Mouse (Mus musculus): ENCODE results near the gene Mtg2. TPM values are rescaled to one million over a fixed set of nuclear protein-coding genes. Genes with fewer than 3 reads are reported as not detected.

Mtg2 gene
- total RNA-seq, 2 experiments from 2014 or later: 16.2 to 17.5 TPM

- no peak for DNase-seq (ENCODE audit: extremely low spot score in 1 of 2, low spot score in 2 of 2)
- intact Hi-C loops (cut with DNase I): no loop called here
Measured at GRCm38 (mm10) chr2:180098167-180098566, 27.8 kb downstream of the Mtg2 start.

GRCm38 (mm10) chr2:180099529-180099928, 29.1 kb downstream of the Mtg2 start:
- no peak for DNase-seq (ENCODE audit: extremely low spot score in 1 of 2, low spot score in 2 of 2)
- intact Hi-C loops (cut with DNase I): no loop called here

- no peak for DNase-seq (ENCODE audit: extremely low spot score in 1 of 2, low spot score in 2 of 2)
- intact Hi-C loops (cut with DNase I): no loop called here
Measured at GRCm38 (mm10) chr2:180103151-180103977, 33.0 kb downstream of the Mtg2 start.

- peak in 1 of 2 experiments; percentile 88 for DNase-seq (ENCODE audit: extremely low spot score in 1 of 2, low spot score in 2 of 2)
- intact Hi-C loops (cut with DNase I): no loop called here
Measured at GRCm38 (mm10) chr2:180103978-180104658, 33.7 kb downstream of the Mtg2 start, which contains the start of gene Hrh3. Hrh3 (minus strand) TSS chr2:180104488.

GRCm38 (mm10) chr2:180104659-180105377, 34.4 kb downstream of the Mtg2 start:
- intact Hi-C loops (cut with DNase I): no loop called here
- peak in 1 of 2 experiments; percentile 36 for DNase-seq (ENCODE audit: extremely low spot score in 1 of 2, low spot score in 2 of 2)

- intact Hi-C loops (cut with DNase I): no loop called here
- DNase-seq (ENCODE audit: extremely low spot score in 1 of 2, low spot score in 2 of 2): peak in 1 of 2 experiments; percentile 56
Measured at GRCm38 (mm10) chr2:180105441-180106190, 35.2 kb downstream of the Mtg2 start.

- intact Hi-C loops (cut with DNase I): no loop called here
- DNase-seq (ENCODE audit: extremely low spot score in 1 of 2, low spot score in 2 of 2): peak in 1 of 2 experiments; percentile 24
Measured at GRCm38 (mm10) chr2:180107081-180107480, 36.7 kb downstream of the Mtg2 start.

GRCm38 (mm10) chr2:180108285-180108684, 37.9 kb downstream of the Mtg2 start:
- no peak for DNase-seq (ENCODE audit: extremely low spot score in 1 of 2, low spot score in 2 of 2)
- intact Hi-C loops (cut with DNase I): no loop called here

GRCm38 (mm10) chr2:180113909-180114890, 43.8 kb downstream of the Mtg2 start:
- peak; percentile 72 to 83 for DNase-seq (ENCODE audit: extremely low spot score in 1 of 2, low spot score in 2 of 2)
- intact Hi-C loops (cut with DNase I): no loop called here

GRCm38 (mm10) chr2:180115279-180115678, 44.9 kb downstream of the Mtg2 start:
- peak in 1 of 2 experiments; percentile 79 for DNase-seq (ENCODE audit: extremely low spot score in 1 of 2, low spot score in 2 of 2)

GRCm38 (mm10) chr2:180116081-180116493, 45.7 kb downstream of the Mtg2 start:
- intact Hi-C loops (cut with DNase I): no loop called here
- no peak for DNase-seq (ENCODE audit: extremely low spot score in 1 of 2, low spot score in 2 of 2)

More at GRCm38 (mm10) chr2:180115279-180115678, 44.9 kb downstream of the Mtg2 start:
- intact Hi-C loops (cut with DNase I): no loop called here

GRCm38 (mm10) chr2:180116741-180117484, 46.5 kb downstream of the Mtg2 start:
- intact Hi-C loops (cut with DNase I): no loop called here
- peak in 1 of 2 experiments; percentile 68 for DNase-seq (ENCODE audit: extremely low spot score in 1 of 2, low spot score in 2 of 2)

- intact Hi-C loops (cut with DNase I): no loop called here
- peak; percentile 69 to 77 for DNase-seq (ENCODE audit: extremely low spot score in 1 of 2, low spot score in 2 of 2)
Measured at GRCm38 (mm10) chr2:180117485-180118194, 47.3 kb downstream of the Mtg2 start.

- intact Hi-C loops (cut with DNase I): no loop called here
- DNase-seq (ENCODE audit: extremely low spot score in 1 of 2, low spot score in 2 of 2): peak; percentile 99 to 100
Measured at GRCm38 (mm10) chr2:180118661-180119438, 48.5 kb downstream of the Mtg2 start, which contains the start of gene Osbpl2. Osbpl2 (plus strand) TSS chr2:180119306.

Measured in left cerebral cortex, postnatal 10 days (tissue).